Mouse (Mus musculus): ENCODE data around the gene Borcs5.

GRCm38 (mm10) chr6:134605196-134605595 is 34.1 kb upstream of the Borcs5 start:
- no peak for TF ChIP-seq CTCF (conservative IDR thresholded peaks at IDR 0.05 in 1 of 2, IDR thresholded peaks at IDR 0.05 in 1 of 2; ENCODE audit: low read depth in 2 of 2, low read length in 2 of 2)
- TF ChIP-seq EP300 (IDR thresholded peaks at IDR 0.05; ENCODE audit: low read length), result no peak
